Mouse (Mus musculus) right cerebral cortex, postnatal 4 days (tissue): ENCODE measurements around the gene Gpr82.

Experiments
- DNase-seq: peaks from one replicate; pipeline ENCODE4 v3.0.0-alpha.2; 2022

Gpr82 gene

DNA sequence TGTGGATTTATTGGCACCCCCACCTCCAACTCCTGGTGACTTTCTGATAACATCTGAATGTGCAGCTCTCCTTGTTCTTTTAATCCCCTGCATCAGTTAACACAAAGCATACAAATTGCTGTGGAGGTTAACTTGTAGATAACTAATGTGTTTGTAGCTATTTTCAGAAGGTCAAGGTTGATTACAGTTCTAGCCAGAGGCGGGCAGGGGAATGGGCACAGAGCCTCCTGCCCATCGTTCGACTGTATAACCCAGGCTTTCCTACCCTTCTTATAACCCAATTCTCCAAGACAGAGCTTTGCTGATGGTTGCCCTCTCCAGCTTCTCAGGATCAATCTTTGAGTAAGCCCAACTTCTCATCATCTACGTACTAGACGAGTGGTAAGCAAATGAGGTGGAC lies at the start of gene Gpr82:
Gpr82 (plus strand) TSS at position 301 of the 400 bp plus-strand sequence.
- DNase-seq, result no peak

DNA sequence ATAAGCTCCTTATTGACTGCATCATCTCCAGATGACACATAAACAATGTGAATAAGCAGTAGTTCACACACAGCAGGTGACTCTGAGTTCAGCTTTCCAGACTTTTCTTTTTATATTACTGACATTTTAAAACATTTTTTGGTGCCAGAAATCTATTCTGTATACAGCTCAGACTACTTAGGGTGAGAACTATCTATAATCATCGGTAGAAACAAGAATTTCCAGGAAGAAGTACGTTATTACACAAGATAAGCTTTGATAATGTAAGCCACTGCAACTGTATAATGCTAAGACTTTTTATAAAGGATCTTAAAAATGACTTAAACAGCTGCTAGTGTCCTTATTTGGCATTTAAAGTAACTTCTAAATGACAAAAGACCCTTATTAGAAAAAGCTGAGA lies 49.0 kb upstream of the Gpr82 start:
- DNase-seq, result no peak

DNA sequence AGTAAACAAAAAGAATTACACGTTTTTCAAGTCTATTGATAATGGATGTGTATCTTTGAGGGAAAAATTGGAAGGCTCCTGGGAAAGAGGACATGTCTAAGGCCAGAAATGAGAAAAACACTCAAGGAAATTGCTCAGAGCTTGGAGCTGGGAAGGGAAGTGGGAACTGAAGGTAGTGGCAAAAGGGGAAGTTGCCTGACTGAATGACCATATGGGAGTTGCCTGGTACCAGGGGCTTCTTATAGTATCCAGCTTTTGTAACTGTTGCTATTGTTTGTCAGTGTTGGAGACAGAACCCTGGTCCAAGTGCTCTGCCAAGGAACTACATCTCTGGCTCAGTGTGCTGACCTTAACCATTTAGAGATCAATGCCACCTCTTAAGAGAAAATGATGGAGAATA lies 44.4 kb upstream of the Gpr82 start:
- no peak for DNase-seq

DNA sequence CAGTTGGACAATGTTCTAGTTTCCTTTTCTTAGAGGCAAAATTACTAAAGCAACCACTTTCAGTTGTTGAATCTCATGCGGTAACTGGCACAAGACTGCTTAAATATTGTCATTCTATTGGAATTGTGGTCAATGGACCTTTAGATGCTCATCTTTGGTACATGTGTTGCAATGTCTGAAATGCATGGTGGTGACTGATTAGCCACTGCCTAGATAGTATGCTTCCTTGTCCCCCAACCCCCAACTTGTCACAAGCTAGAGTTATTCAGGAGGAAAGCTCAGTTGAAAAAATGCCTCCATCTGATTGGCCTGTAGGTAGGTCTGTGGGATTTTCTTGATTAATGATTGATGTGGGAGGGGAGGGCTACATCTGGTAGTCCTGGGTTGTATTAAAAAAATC lies 43.9 kb upstream of the Gpr82 start:
- DNase-seq, result no peak

DNA sequence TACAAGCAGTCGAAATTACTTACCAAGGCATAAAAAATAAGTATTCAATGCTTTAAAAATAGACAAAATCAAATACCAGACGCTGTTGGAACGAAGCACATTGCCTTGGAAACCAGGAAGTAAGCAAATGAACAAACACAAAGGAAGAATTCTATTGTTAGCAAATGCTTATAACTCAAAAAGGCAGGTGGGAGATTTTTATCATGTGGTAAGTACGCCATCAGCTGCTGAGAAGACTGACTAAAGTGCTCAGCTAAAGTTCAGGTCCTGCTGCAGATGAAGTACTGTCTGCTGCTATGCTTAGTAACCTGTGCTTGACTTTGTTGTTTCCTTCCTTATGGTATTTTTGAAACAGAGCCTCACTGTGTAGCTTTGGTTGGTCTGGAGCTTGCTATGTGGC lies 42.7 kb upstream of the Gpr82 start:
- DNase-seq, result no peak

DNA sequence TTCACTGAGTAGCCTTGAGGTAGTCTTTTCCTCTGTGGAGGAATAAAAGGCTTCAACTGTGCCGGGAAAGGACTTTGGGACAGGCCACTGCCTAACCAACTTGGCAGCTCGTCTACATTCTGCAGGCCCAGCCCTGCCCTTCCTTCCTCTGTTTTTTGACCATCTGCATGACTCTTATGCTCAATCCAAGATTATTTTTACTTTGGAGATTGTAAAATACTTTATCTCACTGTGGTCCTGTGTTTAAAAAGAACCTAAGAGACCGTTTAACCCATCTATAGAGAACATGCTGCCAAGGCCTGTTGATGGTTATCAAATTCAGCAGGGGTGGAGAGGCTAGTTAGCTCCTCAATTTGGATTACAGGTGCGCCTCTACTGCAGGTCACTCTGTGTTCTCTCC lies 39.7 kb upstream of the Gpr82 start:
- no peak for DNase-seq

DNA sequence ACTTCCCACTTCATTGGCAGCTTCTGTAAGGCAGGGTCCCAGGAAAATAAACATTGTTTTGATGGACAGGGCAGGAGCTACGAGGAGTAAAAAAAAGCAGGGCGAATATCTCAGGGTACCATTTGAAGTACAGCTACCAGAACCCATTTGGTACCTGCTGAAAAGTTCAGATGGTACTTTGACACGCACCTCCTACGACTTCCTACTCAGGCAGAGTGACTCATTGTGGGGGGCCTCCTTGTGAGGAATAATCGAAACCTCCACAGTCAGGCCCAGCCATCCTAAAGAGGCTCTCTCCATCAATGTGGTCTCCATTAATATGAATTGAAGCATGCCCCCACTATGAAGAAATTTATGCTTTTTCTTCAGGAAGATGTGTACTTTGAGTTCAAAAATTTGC lies 38.5 kb upstream of the Gpr82 start:
- DNase-seq, result no peak

DNA sequence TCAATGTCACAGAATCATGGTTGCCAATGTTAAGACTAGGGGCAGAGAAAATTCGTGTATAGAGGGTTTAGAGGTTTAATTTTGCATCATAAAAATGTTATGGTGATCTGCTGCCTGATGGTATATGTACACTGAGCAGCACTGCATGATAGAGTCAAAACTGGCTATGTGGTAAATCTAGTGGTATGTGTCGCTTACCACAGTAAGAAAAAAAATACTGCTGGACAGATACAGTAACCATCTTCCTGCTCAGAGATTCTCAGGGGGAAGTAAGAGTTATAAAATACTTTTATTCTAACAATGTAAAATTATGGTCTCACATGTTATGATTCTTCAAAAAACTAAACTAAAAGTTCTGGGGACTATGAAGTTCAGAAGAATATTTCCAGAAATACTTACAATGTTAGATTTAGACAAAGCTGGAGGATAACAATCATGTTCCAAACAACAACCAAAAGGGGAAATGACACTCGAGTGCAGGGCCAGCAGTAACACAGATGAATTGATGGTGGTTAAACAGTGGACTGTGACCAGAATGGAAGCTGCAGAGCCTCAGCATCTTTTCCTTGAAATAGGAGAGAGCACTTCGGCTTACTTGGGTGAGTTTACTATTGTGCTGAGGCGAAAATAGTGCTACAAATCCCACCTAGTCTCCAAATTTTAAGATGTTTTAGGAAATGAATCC lies 29.4 kb upstream of the Gpr82 start, which contains the start of gene Gpr34:
Gpr34 (plus strand) TSS at position 491 of the 685 bp plus-strand sequence.
- no peak for DNase-seq

DNA sequence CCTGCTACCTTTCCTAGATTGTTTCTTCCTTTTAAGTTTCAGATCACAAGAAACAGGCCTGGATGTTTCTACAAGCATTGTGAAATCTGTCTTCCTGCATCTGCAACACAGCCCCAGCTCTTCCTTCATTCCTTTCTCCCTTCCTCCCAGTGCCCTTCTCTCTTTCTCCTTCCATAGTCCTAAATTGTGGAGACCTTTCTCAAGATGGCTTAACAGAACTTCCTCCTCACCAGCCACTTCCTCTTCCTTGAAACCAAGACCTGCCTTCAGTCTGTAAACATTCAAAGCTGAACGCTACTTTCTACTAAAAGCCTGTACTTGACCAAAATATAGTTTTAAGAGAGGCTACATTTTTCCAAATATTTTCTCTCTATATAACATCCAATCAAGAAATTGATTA lies 24.8 kb upstream of the Gpr82 start:
- no peak for DNase-seq

DNA sequence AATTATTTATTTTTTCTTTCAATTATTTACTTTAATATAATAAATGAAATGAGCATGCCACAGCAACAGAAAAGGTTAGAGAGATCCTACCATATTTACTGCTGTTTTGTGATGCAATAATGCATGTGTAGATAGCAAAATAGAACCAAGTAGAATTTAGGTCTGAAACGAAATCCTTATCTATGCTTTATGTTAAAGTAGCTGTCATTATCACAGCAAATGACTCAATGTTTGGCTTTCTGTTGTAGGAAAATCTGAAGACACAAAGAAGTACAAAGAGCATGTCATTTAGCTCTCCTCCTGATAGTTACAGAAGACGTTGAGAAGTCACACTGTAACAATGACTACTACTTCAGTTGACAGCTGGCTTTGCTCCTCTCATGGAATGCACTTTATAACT lies 22.3 kb upstream of the Gpr82 start:
- no peak for DNase-seq

DNA sequence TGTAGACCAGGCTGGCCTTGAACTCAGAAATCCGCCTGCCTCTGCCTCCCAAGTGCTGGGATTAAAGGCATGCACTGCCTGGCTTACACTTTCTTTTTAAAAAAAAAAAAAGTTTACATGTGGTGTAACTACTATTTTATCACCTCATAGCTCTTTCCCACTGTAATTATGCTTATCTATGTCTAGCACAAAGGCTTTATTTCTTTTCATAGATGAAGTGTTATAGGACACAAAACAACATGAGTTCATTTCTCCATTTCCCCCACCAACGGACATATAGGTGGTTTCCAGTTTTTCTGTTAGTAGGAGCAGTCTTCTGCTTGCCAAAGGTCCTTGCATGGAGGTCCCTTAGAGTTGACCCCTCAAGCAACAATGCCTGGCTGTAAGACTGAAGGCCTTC lies 9.3 kb upstream of the Gpr82 start:
- no peak for DNase-seq

DNA sequence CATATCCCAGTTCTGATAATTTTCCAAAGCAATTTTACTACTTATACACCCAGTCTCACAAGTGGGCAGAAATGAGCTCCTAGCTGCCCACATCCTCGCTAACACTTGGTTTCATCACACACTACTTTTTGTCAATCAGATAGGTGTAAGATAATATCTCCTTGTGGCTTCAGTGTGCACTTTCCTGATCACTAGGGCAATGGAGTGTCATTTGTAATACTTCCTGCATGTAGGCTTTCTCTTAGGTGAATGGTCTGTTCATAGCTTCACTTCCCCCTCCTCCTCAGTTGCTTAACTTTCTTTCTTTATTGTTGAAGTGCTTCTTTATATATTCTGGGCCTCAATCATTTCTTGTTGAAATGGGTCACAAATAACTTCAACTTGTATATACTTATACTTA lies 8.9 kb upstream of the Gpr82 start:
- no peak for DNase-seq

DNA sequence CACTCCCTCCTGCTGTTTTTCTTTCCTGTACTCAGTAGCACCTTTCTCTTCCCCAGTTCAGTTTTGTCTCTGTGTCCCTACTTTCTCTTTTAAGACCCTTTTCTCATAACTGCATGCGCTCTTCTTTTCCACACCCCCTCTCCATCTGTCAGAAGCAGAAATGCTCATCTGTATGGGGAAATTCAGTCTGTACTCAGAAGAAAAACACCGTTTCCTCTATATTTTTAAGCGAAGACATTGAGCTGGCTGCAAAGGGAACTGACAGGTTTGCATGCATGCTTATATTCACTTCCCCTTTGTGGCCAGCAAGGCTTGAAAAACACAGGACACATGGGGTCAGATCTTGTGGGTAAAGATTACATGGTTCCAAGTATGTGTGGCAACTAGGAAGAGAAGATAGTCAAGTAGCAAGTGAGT lies 6.2 kb upstream of the Gpr82 start:
- no peak for DNase-seq

DNA sequence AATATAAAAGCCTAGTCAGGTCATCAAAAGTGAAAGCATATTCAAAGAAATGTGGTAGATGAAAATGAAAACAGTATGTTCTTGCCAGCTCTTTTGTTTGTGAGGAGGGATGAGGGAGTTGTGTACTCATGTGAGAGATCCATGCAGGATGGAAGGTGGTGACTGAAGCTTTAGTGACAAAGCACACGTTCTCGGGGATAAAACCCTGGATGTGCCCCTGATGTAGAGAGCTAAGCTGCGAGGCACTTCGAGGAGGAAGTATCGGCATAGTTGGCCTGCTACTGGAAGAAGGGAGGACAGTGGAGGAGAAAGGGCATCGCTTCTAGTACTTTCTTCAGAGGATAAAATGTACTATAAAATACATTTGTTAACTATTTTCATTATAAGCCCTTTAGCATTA lies 5.3 kb upstream of the Gpr82 start:
- DNase-seq, result no peak

DNA sequence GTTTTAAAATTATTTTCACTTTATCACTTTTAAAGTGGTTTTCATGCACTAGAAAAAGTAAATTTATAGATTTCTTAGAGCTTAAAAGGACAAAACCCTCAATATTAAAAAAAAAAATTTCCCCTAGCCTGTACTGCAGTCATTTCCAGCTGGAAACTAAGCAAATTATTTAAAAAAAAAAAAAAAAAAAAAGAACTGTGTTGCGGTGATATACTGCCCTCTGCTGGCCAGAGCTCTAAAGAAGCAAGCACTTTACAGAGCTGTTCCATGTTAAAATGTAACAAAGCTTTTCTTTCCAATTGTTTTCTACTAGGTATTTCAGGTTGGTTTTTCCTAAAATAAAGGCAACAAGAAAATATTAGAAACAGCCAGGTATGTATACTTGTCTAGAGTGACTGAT lies 4.4 kb upstream of the Gpr82 start:
- peak; percentile 72 for DNase-seq

DNA sequence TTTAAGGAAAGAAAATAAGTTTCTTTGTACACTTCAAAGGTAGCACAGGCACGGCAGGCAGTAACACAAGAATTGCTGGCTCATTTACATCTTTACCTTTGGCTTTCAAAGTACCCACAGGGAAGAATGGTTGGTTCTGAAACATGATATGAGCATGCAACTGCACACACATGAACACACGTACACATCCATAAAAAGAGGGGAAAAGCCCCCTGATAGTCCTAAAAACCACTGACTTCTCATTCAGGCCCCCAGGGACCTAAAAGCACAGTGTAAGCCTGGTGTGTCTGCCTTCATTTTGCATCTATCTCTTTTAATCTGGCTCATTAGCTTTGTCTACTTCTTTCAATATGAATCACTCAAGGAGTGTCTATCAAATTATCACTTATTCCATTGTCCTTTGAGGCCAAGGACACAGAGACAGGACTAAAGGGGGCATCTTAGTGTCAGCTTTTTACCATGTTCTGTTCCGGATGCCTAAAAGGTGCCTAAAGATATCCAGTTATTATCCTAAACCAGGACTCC lies 2.5 kb upstream of the Gpr82 start:
- no peak for DNase-seq

DNA sequence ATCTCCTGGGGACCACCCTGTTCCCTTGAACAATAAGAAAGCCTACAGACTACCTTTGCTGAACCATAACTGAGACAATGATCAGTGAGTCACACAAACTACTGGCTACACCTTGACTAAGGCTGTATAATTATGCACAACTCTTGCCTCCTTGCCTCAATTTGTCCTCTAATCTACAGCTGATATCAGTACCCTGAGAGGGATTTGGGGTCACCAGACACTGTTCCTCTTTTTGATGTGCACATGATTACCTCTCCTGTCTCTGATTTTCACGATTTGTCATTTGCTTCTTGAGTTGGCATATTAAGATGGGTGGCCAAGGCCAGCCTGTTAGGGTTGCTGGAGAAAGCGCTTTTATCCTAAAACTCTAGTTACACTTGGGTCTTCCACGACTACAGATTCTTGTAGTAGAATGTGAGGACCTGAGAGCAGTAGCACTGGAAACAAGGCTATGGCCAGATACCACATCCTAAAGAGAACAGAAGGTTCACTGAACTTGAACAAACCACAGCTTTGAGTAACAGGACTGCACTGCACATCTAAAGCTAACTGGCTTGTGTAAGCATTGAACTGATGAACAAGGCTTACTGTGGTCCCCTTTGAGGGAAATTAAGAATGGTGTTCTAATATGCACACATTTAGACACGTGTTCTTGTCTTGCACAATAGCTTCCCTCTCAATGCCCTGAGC lies 1.8 kb upstream of the Gpr82 start:
- DNase-seq, result no peak

DNA sequence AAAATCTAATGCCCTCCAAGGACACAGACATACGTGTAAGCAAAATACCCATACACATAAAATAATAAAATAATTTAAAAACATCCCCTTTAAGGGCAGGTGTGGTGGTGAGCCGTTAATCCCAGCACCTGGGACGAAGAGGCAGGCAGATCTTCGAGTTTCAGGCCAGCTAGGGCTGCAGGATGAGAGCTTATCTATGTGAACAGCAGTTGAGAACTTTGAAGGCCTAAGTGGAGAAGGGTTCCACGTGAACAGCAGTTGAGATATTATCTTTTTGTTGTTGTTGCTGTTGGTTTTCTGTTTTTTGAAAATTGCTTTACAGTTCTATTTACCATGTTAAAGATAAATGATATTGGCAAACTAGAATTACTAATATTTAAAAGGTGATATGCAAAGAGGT lies 7.7 kb downstream of the Gpr82 start:
- DNase-seq, result no peak

DNA sequence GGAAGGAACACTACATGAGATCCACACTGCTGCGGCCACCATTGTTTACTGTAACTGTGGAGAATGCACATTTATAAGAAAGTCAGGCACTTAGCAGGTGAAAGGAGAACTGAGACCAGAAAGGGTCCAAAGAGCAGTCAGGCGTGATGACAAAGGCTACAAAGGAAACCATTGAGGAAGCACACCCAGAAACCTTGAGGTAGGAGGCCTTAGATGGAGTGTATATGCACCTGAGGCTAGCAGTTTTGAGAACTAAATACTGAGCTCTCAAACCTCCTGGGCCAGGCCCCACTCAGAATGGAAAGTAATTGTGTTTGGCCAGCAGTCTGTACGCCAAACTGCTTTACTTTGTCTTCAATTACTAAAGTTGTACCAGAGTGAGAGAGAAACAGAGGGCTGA lies 9.2 kb downstream of the Gpr82 start:
- DNase-seq, result no peak

DNA sequence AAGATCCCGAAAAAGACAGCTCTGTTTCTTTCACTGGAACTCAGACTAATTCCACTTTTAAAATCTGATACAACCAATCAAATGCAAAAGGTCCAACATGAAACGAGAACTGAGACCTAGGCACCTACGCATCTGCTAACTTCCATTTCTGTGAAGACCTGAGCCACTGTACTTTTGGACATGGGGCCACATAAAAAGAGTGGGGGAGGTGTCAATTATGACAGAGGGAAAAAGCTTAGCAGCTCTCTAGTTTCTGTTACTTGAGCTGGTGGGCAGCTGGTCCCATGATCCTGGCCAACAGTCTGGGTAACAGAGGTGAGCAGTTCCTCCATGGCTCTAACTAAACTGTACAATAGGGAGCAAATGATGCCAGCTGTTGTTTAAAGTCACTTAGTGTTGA lies 11.8 kb downstream of the Gpr82 start:
- DNase-seq, result no peak

DNA sequence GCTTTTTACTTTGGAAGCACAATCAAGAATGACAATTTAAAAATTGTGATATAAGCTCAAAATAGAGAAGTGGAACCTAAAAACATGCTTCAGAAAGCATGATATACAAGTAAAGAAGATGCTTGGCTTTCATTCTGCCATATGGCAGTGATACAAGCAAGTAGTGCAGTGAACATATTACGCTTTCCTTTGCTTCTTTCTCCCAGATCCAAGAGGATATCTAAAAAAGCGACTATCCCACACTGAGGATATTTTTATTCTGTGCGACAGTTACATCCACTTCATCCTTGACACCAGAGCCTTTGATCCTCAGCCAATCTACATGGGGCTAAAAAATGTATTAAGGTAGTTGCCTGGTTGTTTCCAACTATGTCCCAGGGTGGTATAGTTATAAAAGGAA lies 20.6 kb downstream of the Gpr82 start:
- no peak for DNase-seq

DNA sequence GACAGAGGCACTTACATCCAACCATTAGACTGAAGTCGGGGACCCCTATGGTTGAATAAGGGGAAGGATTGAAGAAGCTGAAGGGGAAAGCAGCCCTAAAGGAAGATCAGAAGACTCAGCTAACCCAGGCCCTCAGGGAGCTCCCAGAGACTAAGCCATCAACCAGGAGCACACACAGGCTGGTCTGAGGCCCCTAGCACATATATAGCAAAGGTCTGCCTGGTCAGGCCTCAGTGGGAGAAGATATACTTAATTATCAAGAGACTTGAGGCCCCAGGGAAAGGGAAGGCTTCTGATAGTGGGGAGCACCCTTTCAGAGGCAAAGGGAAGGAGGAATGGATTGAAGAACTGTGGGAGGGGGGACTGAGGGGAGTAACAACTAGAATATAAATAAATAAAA lies 25.4 kb downstream of the Gpr82 start:
- no peak for DNase-seq

DNA sequence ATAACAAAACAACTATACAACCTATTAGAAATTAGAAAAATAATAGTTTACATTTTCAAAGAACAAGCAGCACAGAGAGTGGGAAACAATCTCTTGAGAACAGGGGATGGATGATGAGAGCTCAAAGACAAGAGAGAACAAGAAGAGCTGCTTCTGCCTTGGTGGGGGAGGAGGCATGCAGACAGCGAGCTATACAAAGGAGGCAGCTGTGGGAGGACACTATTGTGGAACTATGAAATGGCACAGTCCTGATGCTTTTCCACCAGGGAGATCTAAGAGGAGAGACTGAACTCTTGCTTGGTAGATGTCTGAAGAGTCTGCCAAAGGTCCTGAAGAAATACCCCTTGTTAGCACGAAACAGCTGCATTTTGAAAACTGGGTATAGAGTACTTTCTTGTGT lies 27.2 kb downstream of the Gpr82 start:
- no peak for DNase-seq

DNA sequence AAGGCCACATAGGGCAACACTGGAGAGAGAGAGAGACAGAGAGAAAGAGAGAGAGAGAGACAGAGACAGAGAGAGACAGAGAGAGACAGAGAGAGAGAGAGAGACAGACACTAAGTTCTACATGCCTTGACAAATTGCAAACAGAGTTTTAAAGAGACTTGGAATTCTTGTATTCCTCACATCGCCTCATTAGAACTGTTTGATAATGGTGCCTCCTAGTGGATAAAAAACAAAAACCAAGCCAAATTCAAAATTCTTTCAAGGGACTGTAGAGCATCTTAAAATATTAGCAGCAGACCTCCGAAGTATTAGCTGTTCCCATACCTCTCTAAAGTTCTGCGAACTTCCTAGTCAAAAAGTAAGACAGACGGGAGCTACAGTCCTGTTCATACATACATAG lies 30.7 kb downstream of the Gpr82 start:
- DNase-seq, result no peak

DNA sequence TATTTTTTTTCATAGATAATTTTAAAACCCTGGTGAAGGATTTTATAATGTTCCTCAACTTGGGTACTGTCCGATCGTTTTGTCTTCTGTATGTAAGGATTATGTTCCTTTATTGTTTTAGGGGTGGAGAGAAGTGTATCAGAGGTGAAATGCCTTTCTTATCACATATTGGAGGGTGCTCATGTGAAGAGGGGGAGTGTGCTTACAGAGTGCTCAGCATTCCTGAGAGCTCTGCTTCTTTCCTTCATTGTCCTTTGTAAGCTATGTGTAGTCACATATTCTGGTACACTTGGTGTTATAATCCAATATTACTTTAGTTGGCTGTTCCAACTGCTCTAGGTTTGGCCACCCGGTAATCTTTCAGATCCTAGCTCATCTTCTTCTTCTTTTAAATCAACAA lies 39.5 kb downstream of the Gpr82 start:
- no peak for DNase-seq
